Mouse (Mus musculus): ENCODE measurements around the gene Zfp524.
"Not testable (repeated sequence)": the region's sequence is repeated elsewhere in the genome, so short reads cannot be mapped to it uniquely, and the experiment has no call there.

Zfp524 gene

DNA sequence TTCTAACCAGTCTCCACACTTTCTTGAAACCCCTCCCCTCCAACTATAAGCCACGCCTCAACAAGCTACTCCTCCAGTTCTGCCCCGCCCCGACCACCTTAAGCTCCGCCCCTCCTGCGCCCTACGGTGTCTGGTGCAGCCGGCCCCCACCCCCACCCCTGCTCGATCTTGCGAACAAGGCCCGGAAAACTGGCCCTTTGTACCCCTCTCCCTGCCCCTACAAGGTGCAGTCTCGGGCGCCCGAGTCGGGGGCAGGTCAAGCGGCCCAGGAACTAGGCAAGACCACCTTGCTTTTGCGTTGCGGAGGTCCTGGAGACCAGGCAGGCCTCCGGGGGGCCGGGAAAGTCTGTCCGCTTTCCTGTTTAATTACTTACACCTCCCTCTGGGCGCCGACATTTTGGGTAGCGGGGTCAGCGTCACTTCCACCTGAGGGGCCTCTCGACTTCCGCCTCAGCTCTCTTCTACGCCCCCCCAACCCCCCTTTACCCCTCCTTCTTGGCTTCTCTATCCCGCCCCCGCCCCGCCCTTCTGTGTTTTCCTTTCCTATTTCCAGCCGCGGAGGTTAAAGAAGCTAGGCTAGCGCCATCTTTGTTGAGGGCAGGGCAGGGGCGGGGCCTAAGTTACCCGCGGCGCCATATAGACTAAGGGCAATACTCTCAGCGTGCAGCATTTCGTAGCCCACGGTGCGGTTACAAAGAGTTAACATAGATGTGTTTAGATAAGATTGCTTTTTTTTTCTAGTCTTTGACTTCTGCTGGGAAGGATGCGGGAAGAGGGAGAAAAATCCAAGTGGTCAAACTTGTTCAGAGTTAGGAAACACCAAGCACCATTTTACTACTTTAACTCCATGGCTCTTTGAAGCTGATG is at the start of gene Zfp524, which contains the start of gene Fiz1:
TSS of gene Zfp524 (plus strand) at position 165 of the 867 bp plus-strand sequence.
TSS of gene Fiz1 (minus strand) at position 447 of the 867 bp plus-strand sequence.
- DNase-seq = peak; percentile 98

DNA sequence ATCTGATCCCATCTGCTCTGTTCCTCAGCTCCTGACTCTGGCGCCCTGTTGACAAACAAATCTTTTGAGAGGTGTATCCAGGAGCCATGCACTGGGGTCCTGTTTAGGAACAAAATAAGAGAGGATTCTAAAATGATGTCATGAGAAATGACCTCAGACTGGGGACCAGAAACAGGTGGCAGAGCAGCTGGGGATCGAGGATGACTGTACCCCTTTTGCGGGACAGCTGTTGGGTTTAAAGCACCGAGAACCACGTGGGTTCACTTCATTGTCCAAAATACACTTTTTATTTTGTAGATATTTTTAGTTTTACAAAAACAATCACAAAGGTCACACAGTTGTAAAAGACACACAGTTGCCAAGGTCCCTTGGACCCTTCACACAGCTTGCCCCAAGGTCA is 49.2 kb upstream of the Zfp524 start:
- DNase-seq = no peak

DNA sequence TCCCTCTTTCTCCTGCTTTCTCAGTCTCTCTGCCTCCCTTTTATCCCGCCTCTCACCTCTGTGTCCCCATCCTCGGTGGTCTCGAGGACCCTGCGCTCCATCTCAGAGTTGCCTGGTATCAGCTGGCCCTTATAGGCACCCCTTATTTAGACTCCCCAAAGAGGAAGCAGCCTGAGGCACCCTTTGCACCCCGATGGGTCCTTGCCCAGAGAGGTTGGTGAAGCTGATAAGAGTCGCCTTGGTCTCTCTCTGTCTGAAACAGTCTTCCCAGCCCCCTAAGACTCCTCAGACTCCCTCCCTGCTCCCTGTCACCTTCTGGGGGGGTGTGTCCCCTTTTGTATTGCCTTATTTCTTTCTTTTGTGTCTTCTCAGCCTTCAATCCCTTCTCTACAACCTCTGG is 43.1 kb upstream of the Zfp524 start, which contains the start of gene Sbk3:
TSS of gene Sbk3 (minus strand) at position 101 of the 400 bp plus-strand sequence.
- no peak for DNase-seq

DNA sequence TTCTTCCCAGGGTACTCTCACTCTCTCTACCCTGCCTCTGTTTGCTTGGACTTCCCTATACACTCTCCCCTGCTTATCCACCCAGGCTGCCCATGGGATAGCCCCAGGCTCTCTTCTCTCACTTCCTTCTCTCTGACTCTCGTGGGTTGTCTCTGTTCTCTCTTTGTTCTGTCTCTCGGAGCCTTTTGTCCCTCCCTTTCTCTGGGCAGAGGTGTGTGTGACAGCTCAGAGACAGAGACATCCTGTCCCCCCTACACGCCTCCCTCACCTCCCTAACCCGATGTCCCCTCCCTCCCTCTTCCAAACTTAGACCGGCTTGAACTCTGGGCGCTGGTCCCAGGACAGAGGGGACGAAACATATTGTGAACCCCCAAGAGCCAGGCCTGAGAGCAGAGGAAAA is 42.5 kb upstream of the Zfp524 start:
- DNase-seq = no peak

DNA sequence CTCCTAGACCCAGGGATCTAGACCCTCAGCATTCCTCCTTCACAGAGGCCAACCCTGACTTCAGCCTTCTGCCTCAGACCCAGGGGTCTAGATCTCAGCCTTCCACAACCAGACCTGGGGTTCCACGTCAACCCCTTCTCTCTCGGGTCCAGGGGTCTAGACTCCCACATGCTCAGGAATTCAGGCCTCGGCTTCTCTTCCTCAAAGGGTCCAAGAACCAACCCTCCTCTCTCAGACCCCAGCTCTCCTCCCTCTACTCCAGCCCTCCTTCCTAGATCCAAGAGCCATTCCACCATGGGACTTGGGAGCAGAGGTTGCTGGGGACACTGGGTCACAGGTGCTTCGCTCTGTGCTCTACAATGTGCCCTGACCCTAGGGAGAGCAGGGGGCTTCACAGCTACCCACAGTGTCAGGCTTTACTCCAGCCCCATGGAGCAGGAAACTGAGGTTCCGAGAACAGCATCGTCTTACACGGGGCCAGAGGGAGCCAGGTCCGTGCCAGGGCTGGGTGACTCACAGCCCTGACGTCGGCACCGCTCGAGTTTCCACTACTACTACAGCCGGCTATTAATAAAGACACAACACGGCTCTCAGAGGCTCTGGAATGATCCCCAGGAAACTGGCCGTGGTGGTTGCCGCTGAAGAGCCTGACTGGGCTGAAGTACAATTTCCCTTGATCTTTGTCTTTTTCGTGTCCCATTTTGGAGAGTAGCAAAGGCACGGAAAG is 41.7 kb upstream of the Zfp524 start:
- peak; percentile 13 to 27 for DNase-seq

DNA sequence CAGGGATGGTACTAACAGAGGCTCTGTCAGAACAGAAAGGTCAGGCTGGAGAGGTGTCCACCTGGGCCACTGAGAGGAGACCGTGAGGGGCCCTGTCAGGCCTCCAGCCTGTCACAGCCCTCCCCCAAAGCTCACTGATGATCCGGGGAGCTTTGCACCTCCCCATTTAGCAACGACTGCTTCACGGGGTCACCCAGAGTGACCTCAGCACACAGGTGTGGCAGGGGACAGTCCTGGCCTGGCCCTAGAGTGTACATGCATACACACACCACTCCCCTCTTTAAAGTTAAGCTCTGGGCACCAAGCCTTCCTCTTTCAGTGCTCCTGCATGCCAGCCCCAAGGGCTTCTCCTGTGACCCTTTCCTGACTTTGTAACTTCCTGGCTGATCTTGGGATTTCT is 38.8 kb upstream of the Zfp524 start:
- DNase-seq = no peak

DNA sequence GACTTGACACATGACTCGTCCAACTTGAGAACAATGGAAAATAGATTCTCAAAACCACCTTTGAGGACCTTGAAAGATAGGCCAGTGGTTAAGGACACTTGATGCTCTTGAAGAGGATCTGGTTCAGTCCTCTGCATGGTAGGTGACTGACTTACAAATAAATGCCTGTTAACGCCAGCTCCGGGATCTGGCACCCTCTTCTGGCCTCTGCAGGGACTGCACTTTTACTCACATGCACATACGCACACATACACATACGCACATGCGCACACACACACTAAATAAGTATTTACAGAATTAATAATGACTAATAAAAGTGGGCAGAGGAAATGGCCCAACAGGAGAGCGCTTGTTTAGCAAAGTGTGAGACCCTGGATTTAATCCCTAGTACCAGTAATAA is 37.4 kb upstream of the Zfp524 start:
- DNase-seq = no peak

DNA sequence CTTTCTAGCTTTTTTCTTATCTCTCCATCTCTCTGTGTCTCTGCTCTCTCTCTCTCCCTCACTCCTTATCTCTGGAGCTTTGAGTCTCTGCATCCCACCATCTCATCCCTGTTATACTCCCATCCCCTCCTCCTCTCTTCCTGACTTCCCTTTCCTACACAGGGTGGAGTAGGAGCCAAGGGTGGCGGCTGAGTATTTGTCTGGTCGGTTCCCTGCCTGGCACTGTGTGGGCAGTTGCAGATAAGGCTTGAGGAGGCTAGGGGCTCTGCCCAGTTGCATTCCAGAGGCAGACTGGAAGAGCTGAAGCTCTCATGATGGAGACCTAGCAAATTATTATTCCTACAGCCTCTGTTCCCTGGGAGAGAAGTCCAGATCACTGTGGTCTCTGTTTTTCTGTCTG is 26.0 kb upstream of the Zfp524 start:
- DNase-seq = no peak

DNA sequence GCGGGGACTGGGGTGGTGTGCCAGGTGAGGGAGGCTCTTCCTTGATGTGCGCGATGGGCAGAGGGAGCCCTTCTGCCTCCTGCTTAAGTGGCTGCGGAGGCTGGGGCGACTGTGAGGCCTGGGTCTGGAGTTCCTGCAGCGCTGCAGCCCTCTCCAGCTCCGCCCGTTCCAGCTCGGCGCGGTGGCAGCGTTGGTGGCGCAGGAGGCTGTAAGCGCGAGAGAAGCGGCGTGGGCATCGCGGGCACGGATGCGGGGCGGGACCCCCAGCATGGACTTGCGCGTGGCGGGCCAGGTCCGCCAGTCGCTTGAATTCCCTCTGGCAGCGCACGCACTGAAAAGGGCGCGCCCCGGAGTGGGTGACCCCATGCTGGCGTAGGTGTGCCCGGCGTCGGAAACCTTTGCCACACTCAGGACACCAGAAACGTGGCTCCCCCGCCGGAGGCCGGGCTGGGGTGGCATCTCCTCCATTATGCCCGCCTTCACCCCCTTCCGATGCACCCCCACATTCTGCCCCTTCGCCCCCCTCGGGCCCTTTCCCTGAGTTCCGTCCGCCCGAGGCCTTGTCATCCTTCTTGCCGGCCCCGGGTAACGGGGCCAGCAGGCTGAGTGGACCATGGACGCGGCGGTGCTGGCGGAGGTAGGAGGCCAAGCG is 20.7 kb upstream of the Zfp524 start:
- DNase-seq = no peak

DNA sequence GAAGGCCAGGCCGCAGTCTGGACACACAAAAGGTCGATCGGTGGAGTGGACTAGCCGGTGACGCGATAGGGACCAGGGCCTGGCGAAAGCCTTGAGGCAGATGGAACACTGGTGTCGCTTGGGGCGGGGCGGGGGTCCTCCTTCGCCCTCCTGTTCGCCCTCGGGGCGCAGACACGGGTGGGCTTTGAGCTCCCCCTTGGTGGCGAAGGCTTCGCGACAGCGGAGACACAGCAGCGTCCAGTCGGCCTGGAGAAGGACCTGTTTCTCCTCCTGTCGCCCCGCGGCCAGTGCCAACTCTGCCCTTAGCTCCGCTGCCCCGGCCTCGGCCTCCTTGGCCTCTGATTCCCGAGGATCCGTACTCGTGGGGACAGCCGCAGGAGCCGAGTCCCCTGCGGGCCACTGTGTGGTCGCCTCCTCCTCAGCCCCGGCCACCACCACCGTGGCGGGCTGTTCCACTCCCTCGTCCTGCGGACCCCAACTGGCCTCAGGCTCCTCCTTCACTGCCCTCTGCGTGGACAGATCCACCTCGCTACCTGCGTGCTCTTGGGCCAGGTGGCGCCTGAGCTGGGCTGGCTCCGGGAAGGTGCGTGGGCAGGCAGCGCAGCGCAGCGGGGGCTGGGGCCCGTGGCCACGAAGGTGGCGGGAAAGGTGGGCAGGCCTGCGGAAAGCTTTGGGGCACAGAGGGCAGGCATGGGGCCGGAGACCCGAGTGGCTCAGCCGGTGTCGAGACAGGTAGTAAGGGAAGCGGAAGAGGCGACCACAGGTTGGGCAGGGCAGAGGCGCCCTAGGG is 20.0 kb upstream of the Zfp524 start:
- DNase-seq = no peak

DNA sequence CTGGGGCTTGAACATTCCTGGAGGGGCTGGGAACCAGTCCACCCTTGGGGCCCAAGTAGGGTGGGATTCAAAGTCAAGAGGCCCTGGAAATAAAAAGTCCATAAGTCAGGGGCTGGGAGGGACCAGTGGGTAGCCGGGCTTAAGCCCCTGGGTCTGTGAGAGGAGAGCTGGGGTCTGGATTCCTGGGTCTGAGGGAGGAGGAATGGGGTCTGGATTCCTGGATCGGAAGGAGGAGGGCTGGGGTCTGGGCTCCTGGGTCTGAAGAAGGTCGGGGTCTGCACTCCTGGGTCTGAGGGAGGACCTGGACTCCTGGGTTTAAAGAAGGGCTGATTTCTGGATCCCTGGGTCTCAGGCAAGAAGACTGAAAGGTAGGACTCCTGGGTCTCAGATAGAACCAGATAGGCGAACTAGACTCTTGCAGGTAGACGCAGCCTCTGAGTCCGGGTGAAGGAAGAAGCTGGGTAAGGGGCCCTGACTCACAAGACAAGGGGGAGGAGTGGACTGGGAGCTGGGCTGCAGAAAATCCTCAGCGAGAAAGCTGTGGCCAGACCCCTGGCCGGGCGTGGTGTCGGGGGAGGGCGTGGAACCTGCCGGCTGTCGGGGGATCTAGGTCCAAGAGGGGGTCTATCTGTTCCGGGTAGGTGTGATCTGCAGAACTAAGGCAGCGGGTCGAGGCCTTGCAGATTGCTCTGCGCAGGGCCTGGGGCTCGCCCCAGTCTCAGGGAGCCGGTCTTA is 18.8 kb upstream of the Zfp524 start:
- DNase-seq = no peak

DNA sequence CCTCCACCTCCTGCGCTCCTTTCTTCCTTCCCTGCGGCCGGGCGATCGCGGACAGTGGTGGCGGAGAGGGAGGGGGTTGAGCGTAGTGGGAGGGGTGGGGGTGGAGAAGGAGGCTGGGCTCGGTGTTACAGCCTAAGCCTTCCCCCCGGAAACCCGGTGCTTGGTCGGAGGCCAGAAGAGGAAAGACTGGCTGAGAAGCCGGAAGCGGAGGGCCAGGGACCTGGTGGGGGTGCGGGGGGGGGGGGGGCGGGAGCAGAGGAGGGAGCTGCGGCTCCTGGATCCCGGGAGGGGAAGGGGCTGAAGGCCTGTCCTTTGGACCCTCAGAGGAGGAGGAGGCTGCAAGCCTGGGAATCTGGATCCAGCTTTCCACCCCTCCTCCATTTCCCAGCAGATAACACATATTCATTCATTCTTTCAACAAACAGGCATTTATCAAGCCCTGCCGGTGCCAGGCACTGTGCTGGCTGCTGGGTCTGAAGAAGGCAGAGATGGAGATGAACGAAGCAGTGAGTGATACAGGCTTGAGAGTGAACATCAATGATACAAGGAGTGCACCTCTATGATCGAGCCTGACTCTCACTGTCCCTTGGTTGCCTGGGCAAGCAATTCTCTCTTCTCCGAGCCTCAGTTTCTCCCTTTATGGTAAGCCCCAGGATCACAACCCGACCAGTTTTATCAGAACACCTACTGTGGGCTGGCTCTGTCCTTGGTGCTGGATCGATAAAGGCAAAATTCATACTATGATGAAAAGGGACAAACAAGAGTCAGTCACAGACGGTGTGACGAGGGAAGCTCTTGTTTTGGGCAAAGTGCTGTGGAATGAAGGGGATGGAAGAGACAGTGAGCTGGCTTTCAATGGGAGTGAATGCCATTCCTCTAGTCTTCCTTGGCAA is 18.0 kb upstream of the Zfp524 start, which contains the start of gene Zfp579:
TSS of gene Zfp579 (minus strand) at position 156 of the 893 bp plus-strand sequence.
- peak; percentile 93 to 95 for DNase-seq

DNA sequence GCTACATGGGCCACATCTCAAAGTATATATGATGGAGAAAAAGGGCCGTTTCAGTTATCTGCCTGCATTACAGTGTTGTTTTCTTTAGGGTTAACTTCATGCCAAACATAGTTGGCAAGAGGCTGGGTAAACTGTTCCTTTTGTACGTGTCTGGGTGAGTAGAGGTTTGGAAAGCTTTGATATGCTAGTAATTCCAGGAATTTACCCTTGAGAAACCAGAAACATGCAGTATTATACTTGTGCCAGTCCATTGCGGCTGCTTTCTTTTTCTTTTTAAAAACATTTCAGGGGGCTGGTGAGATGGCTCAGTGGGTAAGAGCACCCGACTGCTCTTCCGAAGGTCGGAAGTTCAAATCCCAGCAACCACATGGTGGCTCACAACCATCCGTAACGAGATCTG is 17.3 kb upstream of the Zfp524 start:
- no peak for DNase-seq

DNA sequence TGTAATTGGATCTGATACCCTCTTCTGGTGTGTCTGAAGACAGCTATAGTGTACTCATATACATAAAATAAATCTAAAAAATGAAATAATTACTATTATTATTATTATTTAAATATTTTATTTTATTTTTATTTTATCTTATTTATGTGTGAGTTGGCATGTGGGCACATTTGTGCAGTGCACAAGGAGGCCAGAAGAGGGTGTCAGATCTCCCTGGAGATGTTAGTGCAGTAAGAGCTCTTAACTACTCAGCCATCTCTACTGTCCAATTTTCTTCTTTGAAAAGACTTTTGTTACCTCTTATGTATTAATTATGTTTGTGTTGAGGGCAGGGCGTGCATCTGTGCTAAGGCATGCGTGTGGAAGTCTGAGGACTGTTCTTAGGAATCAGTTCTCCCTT is 14.3 kb upstream of the Zfp524 start:
- peak; percentile 29 to 60 for DNase-seq

DNA sequence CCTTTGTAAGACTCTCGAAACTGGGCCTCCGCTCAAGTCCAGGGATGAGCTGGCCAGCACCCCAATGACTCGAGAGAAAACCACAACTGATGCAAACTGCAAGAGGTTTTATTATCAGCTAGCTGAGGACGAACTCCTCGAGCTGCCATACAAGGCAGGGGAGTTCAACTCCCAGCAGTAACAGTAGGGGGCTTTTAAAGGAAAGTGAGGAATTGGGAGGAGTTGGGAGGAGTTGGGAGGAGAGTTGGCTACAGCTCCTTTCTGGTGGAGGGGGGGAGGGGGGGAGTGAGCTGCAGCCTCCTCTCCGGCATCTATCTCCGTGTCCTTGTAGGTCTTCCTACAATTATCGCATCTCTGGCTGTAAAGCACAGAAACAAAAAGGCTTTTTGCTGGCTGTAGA is 11.3 kb upstream of the Zfp524 start:
- not testable (repeated sequence) for DNase-seq

DNA sequence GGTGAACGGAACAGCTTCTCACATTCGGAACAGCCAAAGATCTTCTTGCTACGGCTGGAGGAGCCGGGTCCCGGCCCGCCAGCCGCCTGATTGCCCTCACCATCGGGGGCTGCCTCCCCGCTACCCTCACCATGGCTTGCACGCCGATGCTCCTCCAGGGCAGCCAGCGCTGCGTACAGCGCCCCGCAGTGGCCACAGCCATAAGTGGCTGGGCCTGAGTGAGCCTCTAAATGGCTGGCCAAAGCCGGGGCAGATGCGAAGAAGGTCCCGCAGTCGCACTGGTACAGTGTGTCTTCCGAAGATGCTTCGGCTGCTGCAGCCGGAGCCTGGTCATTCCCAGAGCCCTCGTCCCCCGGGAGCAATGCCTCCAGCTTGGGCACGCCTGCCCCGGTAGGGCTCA is 6.0 kb upstream of the Zfp524 start:
- no peak for DNase-seq

DNA sequence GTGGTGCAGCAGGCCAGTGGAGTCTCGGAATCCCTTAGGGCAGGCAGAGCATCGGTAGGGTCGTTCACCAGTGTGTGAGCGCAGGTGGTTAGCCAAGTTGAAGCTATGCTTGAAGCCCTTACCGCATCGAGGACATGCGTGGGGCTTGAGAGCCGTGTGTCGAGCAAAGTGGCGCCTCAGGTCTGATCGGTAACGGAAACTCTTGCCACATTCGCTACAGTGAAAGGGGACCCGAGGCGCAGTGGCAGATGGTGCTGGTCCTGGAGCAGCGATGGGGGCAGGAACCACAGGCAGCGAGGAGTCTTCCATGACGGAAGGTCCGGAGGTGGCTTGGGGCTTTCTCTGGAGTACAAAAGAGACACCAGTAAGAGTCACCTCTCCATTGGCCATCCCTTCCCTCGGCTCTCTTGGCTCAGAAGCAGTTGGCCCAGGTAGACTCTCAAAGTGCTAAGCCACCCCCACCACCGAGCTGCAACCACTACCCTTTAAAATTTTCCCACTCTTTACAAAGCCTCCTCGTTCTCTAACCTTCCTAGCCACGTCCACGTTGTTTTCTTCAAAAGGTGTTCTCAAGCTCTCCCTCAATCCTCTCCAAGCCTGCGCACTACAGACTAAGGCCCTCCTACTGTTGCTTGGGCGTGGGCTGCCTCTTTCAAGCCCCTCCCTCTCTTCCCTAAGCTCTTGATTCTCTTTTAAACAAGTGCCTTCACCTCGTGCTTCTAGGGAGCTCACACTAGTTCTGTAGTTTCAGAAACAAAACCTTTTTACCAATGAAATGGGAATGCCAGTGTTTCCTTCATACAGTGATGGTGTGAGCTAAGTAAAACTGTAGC is 1.3 kb upstream of the Zfp524 start:
- no peak for DNase-seq

DNA sequence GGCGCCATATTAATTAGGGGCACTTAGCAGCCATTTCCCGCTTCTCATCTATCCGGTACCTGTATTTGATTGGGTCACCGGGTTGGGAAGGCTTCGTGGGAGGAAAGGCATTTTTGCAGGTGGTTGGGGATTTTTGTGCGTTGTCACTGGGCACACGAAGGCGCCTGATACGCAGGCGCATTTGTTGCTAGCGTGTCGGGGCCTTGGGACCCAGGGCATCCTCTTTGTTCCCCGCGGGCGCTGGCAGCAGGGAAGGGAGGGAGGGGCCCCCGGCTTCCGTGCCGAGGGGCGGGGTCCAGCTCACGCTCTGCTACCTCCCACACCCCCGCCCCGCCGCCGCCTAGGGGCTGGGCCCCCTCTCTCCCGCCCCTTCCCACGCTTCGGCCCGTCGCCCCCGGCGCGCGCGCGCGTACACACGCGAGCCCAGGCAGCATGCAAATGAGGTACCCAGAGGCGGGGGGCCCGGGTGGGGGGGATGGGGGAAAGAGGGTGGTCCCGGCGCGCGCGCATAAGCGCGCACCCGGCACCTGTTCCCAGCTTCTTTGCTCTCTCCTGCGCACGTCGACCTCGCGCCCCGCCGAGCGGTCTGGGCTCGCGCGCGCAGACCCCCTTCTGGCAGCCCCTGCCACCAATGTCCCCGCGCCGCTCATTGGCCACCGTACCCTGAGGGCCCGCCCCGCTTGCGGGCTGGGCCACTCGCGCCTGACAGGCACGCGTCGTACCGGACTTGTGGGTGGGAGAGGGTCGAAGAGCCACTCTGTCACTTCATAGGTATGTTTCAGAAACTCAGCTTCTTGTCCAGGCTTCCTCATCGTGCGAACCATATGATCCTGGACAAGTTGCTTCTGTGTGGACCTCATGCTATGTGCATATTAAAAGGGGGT is 1.1 kb downstream of the Zfp524 start, which contains the start of gene Gm44973:
TSS of gene Gm44973 (plus strand) at position 379 of the 884 bp plus-strand sequence.
- DNase-seq = peak; percentile 96 to 98
